Mouse (Mus musculus) hindbrain, embryonic 15.5 days (tissue): Measurements from ENCODE around the gene Mme. TPM values are rescaled to one million over a fixed set of nuclear protein-coding genes. Genes with fewer than 3 reads are reported as not detected.
A peak's percentile ranks its signal among the peaks of the same experiment; 100 is the strongest.

Source experiments
- ATAC-seq: fragments of 200-750 bp; cut with Nextera tagmentation; 2 replicates; pipeline ENCODE4 v1.8.0; 2017; ENCODE audit warnings: low read depth, moderate number of reproducible peaks, moderate TSS enrichment; ENCODE audit not compliant: low FRiP score
- H3K27ac ChIP-seq: fragments of 300-500 bp; sonication (generic); replicated peaks from 2 replicates; pipeline ENCODE4 v1.5.1; 2015; ENCODE audit warnings: mild to moderate bottlenecking, inconsistent platforms
- H3K27me3 ChIP-seq: fragments of 300-500 bp; sonication (generic); 2 replicates; pipeline ENCODE4 v1.6.1; 2015; ENCODE audit warnings: control low read depth, inconsistent platforms
- H3K36me3 ChIP-seq: fragments of 300-500 bp; sonication (generic); 2 replicates; pipeline ENCODE4 v1.6.1; 2015; ENCODE audit warnings: control low read depth, inconsistent platforms
- H3K4me1 ChIP-seq: fragments of 300-500 bp; sonication (generic); replicated peaks from 2 replicates; pipeline ENCODE4 v1.6.1; 2015; ENCODE audit warnings: control low read depth, inconsistent platforms
- H3K4me2 ChIP-seq: fragments of 300-500 bp; sonication (generic); 2 replicates; pipeline ENCODE4 v1.6.1; 2015; ENCODE audit warnings: moderate library complexity, mild to moderate bottlenecking, inconsistent platforms
- H3K4me3 ChIP-seq: fragments of 300-500 bp; sonication (generic); 2 replicates; pipeline ENCODE4 v1.5.1; 2015; ENCODE audit warnings: mild to moderate bottlenecking, inconsistent platforms
- H3K9ac ChIP-seq: fragments of 300-500 bp; sonication (generic); 2 replicates; pipeline ENCODE4 v1.6.1; 2015; ENCODE audit warnings: inconsistent platforms
- H3K9me3 ChIP-seq: fragments of 300-500 bp; sonication (generic); 2 replicates; pipeline ENCODE4 v1.6.1; 2016; ENCODE audit warnings: control low read depth, inconsistent platforms
- WGBS: fragments of 180-500 bp; shearing (Covaris S2); methylation state at CpG from one replicate; pipeline ENCODE4 v1.1.7; 2015; 5-methylcytosine and 5-hydroxymethylcytosine counted together
- polyA plus RNA-seq: library from polyadenylated mRNA; unstranded; fragments of >200 nt; fragmentation: Nextera tagmentation; extraction: Ambion mirVana; gene quantifications from 2 replicates; pipeline ENCODE4 v1.2.1, GENCODE M21; 2015

The Mme gene
- polyA plus RNA-seq: 2.5 and 3.2 TPM in 2 replicates

DNA sequence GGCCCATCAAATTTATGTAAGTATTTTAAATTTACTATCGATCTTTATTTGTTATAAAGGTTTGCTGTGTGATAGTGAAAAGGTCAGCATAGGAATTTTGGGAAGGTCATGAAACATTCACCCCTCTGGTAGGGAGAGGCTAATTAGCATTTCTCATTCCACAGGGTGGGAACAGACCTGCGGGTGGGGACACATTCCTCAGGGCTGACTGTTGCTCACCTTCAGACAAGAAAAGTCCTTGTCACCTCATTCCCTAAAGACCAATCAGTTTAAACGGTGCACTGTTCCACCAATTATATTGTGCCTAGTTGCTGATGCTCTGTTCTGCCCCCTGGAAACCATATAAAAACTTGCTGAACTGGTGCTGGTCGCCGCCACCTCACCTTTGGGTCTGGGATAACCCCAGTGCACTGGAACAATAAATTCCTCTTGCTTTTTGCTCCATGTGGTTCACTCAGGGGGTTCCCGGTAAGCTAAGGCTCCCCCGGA is at the start of gene Mme:
TSS of gene Mme (plus strand) at position 439 of the 489 bp plus-strand sequence.
- no peak for ATAC-seq
- no peak within 1 kb of the TSS for H3K4me2 ChIP-seq
- H3K9ac ChIP-seq: no peak within 1 kb of the TSS
- WGBS: 90% methylated on average over 7 of the region's 7 CpGs
- H3K4me3 ChIP-seq: no peak within 1 kb of the TSS
- H3K27ac ChIP-seq: no peak within 1 kb of the TSS
- H3K27me3 ChIP-seq: no peaks in the 10 kb centered on the region
- H3K36me3 ChIP-seq: no peaks in the 10 kb centered on the region
- no peaks in the 10 kb centered on the region for H3K4me1 ChIP-seq
- no peaks in the 10 kb centered on the region for H3K9me3 ChIP-seq

DNA sequence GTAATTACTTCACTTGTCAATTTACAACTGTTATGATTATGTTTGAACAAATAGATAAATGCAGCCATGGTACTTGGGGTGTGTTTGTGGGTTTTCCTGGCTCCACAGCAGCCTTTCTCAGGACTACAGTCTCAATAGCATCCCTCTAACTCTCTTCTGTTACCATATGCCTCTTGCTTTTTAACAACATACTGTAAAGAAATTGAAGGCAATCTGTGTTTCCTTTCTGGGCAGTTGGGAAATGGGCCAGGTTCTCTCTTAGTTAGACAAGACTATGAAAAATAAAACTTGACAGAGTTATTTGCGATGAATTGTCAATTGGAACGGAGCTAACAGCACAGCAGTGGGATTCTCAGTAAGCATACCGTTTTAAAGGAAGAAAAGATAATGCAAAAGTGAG is 44.8 kb upstream of the Mme start:
- Histone ChIP-seq H3K9ac (no peak overlapping the region), H3K27me3 (no peaks in the 10 kb centered on the region), H3K4me1 (no peaks in the 10 kb centered on the region), H3K4me2 (no peak overlapping the region), H3K36me3 (no peaks in the 10 kb centered on the region), H3K4me3 (no peak overlapping the region), H3K9me3 (no peaks in the 10 kb centered on the region), H3K27ac (no peak overlapping the region)
- 75% methylated on average over 3 of the region's 3 CpGs for WGBS
- ATAC-seq: no peak

DNA sequence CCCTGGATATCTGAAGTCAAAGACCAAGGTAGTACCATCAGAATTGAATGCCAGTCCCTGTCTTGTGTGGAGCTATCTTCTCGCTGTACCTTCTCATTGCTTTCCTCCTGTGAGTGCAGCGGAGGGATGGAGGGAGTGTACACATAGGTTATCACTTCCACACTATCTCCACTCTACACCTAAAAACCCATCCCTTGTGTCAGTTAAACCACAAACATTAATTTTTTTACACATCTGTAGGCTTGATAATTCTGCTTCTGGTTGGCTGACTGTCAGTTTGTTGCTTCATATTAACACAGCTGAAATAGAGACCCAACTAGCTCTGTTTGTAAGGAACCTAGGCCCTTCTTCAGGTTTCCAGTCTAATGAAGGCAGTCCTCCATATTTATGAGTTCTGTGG is 43.3 kb upstream of the Mme start:
- Histone ChIP-seq H3K9me3 (no peaks in the 10 kb centered on the region), H3K9ac (no peak overlapping the region), H3K4me1 (no peaks in the 10 kb centered on the region), H3K27ac (no peak overlapping the region), H3K36me3 (no peaks in the 10 kb centered on the region), H3K4me3 (no peak overlapping the region), H3K4me2 (no peak overlapping the region), H3K27me3 (no peaks in the 10 kb centered on the region)
- WGBS: 97% methylated on average over 2 of the region's 2 CpGs
- no peak for ATAC-seq

DNA sequence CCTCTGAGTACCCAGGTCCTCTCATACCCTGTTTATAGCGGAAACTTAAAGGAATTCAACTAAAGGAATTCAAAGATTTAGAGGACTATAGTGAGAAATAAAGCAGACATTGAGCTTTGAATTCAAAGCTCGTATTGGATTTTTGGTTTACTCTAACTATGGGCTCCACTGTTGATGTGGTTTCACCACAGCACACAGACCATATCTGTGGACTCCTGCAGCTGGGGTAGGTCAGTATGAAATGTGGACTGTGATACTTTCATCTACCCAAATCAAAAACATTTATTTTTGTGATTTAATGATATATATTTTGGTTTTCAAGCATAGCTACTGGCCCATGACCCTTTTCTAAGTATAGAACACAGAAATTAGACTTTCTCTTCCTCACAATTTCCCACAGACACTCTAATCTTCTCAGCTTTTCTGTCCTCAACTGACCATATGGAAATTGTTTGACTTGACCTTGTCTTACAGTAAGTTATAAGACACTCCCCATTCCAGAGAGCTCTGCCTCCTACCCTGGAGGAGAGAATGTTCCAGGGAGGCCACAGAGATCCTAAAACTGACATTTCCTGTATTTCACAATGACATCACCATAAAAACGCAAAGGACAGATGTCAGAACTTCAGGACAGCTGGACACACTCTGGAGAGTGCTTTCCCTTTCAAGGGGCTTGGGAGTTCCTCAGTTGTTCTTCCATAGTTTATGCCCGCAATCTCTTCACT is 19.3 kb upstream of the Mme start:
- Histone ChIP-seq H3K36me3 (no peaks in the 10 kb centered on the region), H3K4me2 (no peak overlapping the region), H3K4me1 (no peaks in the 10 kb centered on the region), H3K9me3 (no peaks in the 10 kb centered on the region), H3K4me3 (no peak overlapping the region), H3K9ac (no peak overlapping the region), H3K27me3 (no peaks in the 10 kb centered on the region), H3K27ac (no peak overlapping the region)
- WGBS: 96% methylated on average over 4 of the region's 4 CpGs
- no peak for ATAC-seq

GRCm38 (mm10) chr3:63223676-63224075 is 17.7 kb upstream of the Mme start:
- whole genome bisulfite sequencing: 10% methylated on average over 1 of the region's 1 CpGs
- H3K4me3 ChIP-seq: no peak overlapping the region
- ATAC-seq: no peak
- no peaks in the 10 kb centered on the region for H3K9me3 ChIP-seq
- no peaks in the 10 kb centered on the region for H3K4me1 ChIP-seq
- H3K9ac ChIP-seq: no peak overlapping the region
- no peaks in the 10 kb centered on the region for H3K27me3 ChIP-seq
- no peaks in the 10 kb centered on the region for H3K36me3 ChIP-seq
- H3K27ac ChIP-seq: no peak overlapping the region
- H3K4me2 ChIP-seq: no peak overlapping the region

DNA sequence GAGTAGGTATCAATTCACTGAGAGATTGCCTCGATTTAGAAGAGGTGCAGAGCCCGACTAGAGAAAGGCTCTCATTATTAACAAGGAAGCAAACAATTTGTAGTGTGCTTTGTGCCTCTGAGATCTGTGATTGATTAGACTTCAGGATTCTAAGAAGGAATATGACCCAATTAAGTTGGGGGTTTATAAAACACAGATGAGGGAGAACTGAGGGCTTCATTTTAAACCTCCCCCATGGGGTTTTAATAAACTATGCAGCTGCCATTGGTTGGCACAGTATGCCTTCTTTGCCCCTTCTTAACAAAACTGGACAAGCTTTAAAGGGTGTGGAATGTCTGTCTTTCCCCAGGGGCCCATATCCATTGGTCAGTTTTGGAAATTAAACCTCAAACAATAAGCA is 5.4 kb upstream of the Mme start:
- H3K9me3 ChIP-seq: no peaks in the 10 kb centered on the region
- 30% methylated on average over 2 of the region's 2 CpGs for WGBS
- H3K4me1 ChIP-seq: no peaks in the 10 kb centered on the region
- no peak for ATAC-seq
- no peak overlapping the region for H3K9ac ChIP-seq
- no peak overlapping the region for H3K4me2 ChIP-seq
- H3K4me3 ChIP-seq: no peak overlapping the region
- H3K27me3 ChIP-seq: no peaks in the 10 kb centered on the region
- no peak overlapping the region for H3K27ac ChIP-seq
- no peaks in the 10 kb centered on the region for H3K36me3 ChIP-seq

- Histone ChIP-seq H3K27ac (no peak overlapping the region), H3K9me3 (no peaks in the 10 kb centered on the region), H3K4me1 (no peaks in the 10 kb centered on the region), H3K9ac (no peak overlapping the region), H3K36me3 (no peaks in the 10 kb centered on the region), H3K27me3 (no peaks in the 10 kb centered on the region), H3K4me2 (no peak overlapping the region), H3K4me3 (no peak overlapping the region)
- no peak for ATAC-seq
Measured at GRCm38 (mm10) chr3:63243721-63244120, 2.4 kb downstream of the Mme start.

DNA sequence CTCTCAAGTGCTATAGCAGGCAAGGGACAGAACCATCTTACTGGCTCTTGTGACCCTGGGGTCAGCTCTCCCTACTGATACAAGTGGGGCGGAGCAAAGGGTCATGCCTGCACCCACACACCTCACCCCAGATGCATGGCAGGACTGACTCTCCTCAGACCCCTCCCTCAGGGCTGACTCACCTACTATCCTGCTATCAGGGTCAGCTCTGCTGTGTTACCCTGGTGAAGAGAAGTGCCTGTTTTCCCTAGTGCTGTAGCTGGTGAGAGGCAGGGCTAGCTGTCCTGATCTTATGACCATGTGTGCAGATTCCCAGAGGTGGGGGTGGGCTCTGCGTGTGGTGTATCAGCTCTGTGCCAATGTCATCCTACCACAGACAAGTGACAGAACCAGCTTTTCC is 30.8 kb downstream of the Mme start:
- Histone ChIP-seq H3K36me3 (no peaks in the 10 kb centered on the region), H3K4me2 (no peak overlapping the region), H3K9me3 (no peaks in the 10 kb centered on the region), H3K4me1 (no peaks in the 10 kb centered on the region), H3K27ac (no peak overlapping the region), H3K27me3 (no peaks in the 10 kb centered on the region), H3K4me3 (no peak overlapping the region), H3K9ac (no peak overlapping the region)
- no peak for ATAC-seq
- WGBS: 85% methylated on average over 2 of the region's 2 CpGs

DNA sequence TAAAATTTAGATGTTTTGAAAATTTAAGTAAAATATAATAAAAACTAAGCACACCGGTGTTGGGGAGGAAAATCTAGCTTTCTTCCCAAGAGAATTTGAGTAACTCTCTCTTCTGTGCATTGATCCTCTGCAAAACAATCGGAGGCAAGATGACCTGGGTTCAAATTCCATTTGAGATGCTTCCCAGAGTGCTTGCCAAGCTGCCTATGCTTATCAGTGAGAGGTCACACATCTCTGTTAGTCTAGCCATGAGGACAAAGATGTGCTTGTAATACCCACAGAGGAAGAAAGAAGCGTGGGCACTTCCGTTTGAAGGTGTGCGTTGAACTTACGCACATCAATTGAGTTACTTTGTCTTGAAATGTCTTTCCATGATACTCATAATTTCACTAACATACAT is 53.0 kb downstream of the Mme start:
- peaks cover 10% of the 10 kb centered on the region; the same call in 1 of the 2 replicates for H3K4me1 ChIP-seq
- H3K27me3 ChIP-seq: peaks cover 7% of the 10 kb centered on the region; the same call in 1 of the 2 replicates
- no peaks in the 10 kb centered on the region for H3K9me3 ChIP-seq
- H3K4me3 ChIP-seq: no peak overlapping the region
- H3K9ac ChIP-seq: no peak overlapping the region
- H3K36me3 ChIP-seq: no peaks in the 10 kb centered on the region
- H3K4me2 ChIP-seq: no peak overlapping the region
- ATAC-seq: no peak
- 78% methylated on average over 6 of the region's 6 CpGs for whole genome bisulfite sequencing
- no peak overlapping the region for H3K27ac ChIP-seq

DNA sequence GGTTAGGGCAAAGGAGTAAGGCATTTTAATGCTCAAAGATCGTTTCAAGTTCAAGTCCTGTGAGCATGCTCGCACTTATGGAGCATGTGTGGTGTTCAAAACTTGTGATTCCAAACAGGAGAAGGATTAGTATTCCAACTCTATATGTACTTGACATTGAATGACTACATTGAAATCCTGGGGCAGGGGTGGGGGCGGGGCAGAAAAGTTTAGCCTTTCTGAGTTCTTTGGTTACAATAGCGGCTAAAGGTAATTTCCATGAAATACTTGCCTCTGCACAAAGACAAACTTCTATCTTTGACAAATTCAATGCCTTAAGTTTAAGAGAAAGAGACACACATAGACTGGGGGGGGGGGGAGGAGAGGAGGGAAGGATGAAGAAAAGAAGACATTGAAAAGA is 53.5 kb downstream of the Mme start:
- H3K4me3 ChIP-seq: peak overlapping the region; percentile 89
- H3K9ac ChIP-seq: no peak overlapping the region
- H3K4me2 ChIP-seq: peak overlapping the region; percentile 100
- peaks cover 7% of the 10 kb centered on the region; the same call in 1 of the 2 replicates for H3K27me3 ChIP-seq
- H3K27ac ChIP-seq: no peak overlapping the region
- 37% methylated on average over 4 of the region's 4 CpGs for WGBS
- H3K36me3 ChIP-seq: no peaks in the 10 kb centered on the region
- H3K4me1 ChIP-seq: peaks cover 10% of the 10 kb centered on the region; the same call in 1 of the 2 replicates
- no peak for ATAC-seq
- no peaks in the 10 kb centered on the region for H3K9me3 ChIP-seq

DNA sequence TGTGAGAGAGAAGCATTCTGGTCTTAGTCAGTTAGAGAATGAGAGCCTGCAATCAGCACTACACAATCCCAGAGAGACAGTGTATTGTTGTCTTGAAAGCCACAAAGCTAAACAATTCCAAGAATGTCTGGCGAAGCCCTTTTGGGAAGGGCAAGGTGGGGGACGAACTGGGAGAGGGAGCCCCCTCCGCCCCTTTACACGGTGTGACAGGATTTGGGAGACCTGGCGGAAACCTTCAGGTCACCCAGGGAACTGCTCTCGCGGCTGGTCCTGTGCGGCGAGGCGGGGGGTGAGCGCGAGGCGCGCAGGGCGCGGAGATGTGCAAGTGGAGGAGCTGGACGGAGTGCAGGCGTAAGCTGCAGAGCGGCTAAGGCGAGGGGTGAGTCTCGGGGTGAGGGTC is 53.9 kb downstream of the Mme start:
- under 1% methylated on average over 21 of the region's 21 CpGs for WGBS

GRCm38 (mm10) chr3:63295657-63296231 is 54.4 kb downstream of the Mme start:
- peak overlapping the region; percentile 100 for H3K4me2 ChIP-seq
- peak; percentile 86 for ATAC-seq
- peaks cover 10% of the 10 kb centered on the region; the same call in 1 of the 2 replicates for H3K4me1 ChIP-seq
- no peak overlapping the region for H3K27ac ChIP-seq
- H3K36me3 ChIP-seq: no peaks in the 10 kb centered on the region
- peak overlapping the region; percentile 89 for H3K4me3 ChIP-seq
- under 1% methylated on average over 49 of the region's 54 CpGs for WGBS
- H3K9me3 ChIP-seq: no peaks in the 10 kb centered on the region
- peaks cover 7% of the 10 kb centered on the region; the same call in 1 of the 2 replicates for H3K27me3 ChIP-seq
- peak overlapping the region; percentile 54 for H3K9ac ChIP-seq

More for the DNA sequence above, 53.9 kb downstream of the Mme start:
- Histone ChIP-seq H3K27me3 (peaks cover 7% of the 10 kb centered on the region; the same call in 1 of the 2 replicates), H3K9me3 (no peaks in the 10 kb centered on the region), H3K4me1 (peaks cover 10% of the 10 kb centered on the region; the same call in 1 of the 2 replicates), H3K4me2 (peak overlapping the region; percentile 100), H3K4me3 (peak overlapping the region; percentile 89), H3K36me3 (no peaks in the 10 kb centered on the region), H3K27ac (no peak overlapping the region), H3K9ac (peak overlapping the region; percentile 54)
- peak; percentile 85 for ATAC-seq
